Mouse (Mus musculus) kidney, embryonic 14.5 days (tissue): ENCODE results near the gene Slc23a4. TPM values are rescaled to one million over a fixed set of nuclear protein-coding genes. Genes with fewer than 3 reads are reported as not detected.

Source experiments
- polyA plus RNA-seq: library from polyadenylated mRNA; unstranded; fragments of >200 nt; fragmentation: Nextera tagmentation; extraction: Ambion mirVana; gene quantifications from 2 replicates; pipeline ENCODE4 v1.2.1, GENCODE M21; 2014

Gene Slc23a4
- polyA plus RNA-seq, 1 experiment from 2014 or later: 0.61 TPM

Other genes starting within 250 kb of the Slc23a4 start
- 6.2 and 10.7 TPM in 2 replicates for gene Agbl3, start 208.0 kb downstream of the Slc23a4 start, polyA plus RNA-seq
- 0.64 and 1.0 TPM in 2 replicates for gene Tmem140, start 125.3 kb downstream of the Slc23a4 start, polyA plus RNA-seq
- gene Cyren, start 110.3 kb downstream of the Slc23a4 start, polyA plus RNA-seq: 13.1 and 14.2 TPM in 2 replicates
- 7.3 and 11.0 TPM in 2 replicates for gene Wdr91, start 77.5 kb downstream of the Slc23a4 start, polyA plus RNA-seq
- not detected in 2 replicates for gene Stra8, start 68.2 kb downstream of the Slc23a4 start, polyA plus RNA-seq
- gene Cnot4, start 145.3 kb upstream of the Slc23a4 start, polyA plus RNA-seq: 26.3 and 33.2 TPM in 2 replicates
- gene Nup205, start 189.0 kb upstream of the Slc23a4 start, polyA plus RNA-seq: 30.5 and 53.7 TPM in 2 replicates